In the genomic region with DNA sequence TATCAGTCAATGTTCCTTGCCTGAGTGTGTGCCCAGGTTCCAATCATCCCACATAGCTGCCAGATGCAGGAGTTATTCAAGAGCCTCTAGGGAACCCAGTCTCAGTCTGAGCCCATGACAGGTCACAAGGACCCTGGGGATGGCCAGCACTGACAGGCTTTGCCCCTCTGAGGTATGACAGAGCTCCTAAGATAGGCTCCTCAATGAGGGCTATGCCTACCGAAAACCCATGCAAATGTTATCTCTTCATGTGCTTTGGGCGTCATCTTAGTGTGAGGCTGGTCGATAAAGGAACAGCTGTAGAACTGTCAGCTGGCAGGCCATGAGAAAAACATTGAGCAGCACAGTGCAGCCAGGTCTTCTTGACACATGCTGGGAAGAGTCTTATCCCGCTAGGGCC, we compare ENCODE assay signal across 14 mouse cellular contexts. TPM values are rescaled to one million over a fixed set of nuclear protein-coding genes. Genes with fewer than 3 reads are reported as not detected.
DNase-seq lines count a peak whose midpoint lies in the region; ATAC-seq and TF ChIP-seq lines count a peak whose summit lies in the region.
"Had no signal": no experiment of that assay in that cellular context is flagged by ENCODE, and none has a peak within 500 bp of the region (broad histone marks: within the 10 kb centered on the region; RNA-seq: fewer than 3 reads in every experiment).

No protein-coding gene starts in this region.

- TF ChIP-seq POLR2A in olfactory bulb, adult 2 months (IDR thresholded peaks at IDR 0.05; ENCODE audit: insufficient read depth, low read depth, low read length), result no peak

- WGBS in embryonic facial prominence, embryonic 15.5 days, result 69% methylated on average over 4 of the region's 4 CpGs
- WGBS in embryonic facial prominence, embryonic 10.5 days, result 76% methylated on average over 4 of the region's 4 CpGs
- WGBS in intestine, embryonic 16.5 days, result 70% methylated on average over 4 of the region's 4 CpGs
- 62% methylated on average over 4 of the region's 4 CpGs for whole genome bisulfite sequencing in olfactory bulb, adult 2 months

- intact Hi-C loops in left cerebral cortex, adult 2 months (cut with DNase I), result loop anchor here (10.0 kb wide), 1 partner anchor 199 kb away; the partner anchor contains the start of gene Narf

- ATAC-seq in embryonic facial prominence, embryonic 15.5 days (ENCODE audit: insufficient number of reproducible peaks, low FRiP score, low TSS enrichment, low read depth), result 0 out of 2 replicates have a peak, but pooled peaks have one; percentile 22
- peak; percentile 56; the same call in 1 of the 2 replicates for ATAC-seq in intestine, embryonic 16.5 days
- ATAC-seq: inflammation-experienced regulatory T-cells, adult 6 months had no signal

- H3K4me3 ChIP-seq in embryonic facial prominence, embryonic 15.5 days (replicated peaks), result no peak overlapping the region
- no peak overlapping the region for H3K4me3 ChIP-seq in embryonic facial prominence, embryonic 10.5 days
- no peak overlapping the region for H3K4me3 ChIP-seq in left cerebral cortex, adult 2 months
- H3K4me3 ChIP-seq in intestine, embryonic 16.5 days (ENCODE audit: low read length), result no peak overlapping the region
- no peak overlapping the region for H3K4me3 ChIP-seq in olfactory bulb, adult 2 months (ENCODE audit: insufficient read depth, low read depth, low read length)

- H3K36me3 ChIP-seq in embryonic facial prominence, embryonic 15.5 days, result peaks cover 20% of the 10 kb centered on the region
- H3K36me3 ChIP-seq in embryonic facial prominence, embryonic 10.5 days (replicated peaks), result peaks cover 19% of the 10 kb centered on the region
- no peaks in the 10 kb centered on the region for H3K36me3 ChIP-seq in intestine, embryonic 16.5 days (ENCODE audit: control insufficient read depth, insufficient read depth, low read length)

- no peaks in the 10 kb centered on the region for H3K9me3 ChIP-seq in embryonic facial prominence, embryonic 15.5 days (replicated peaks)
- H3K9me3 ChIP-seq in embryonic facial prominence, embryonic 10.5 days, result no peaks in the 10 kb centered on the region
- H3K9me3 ChIP-seq in intestine, embryonic 16.5 days (ENCODE audit: control insufficient read depth, low read length), result no peaks in the 10 kb centered on the region

- no peak overlapping the region for H3K9ac ChIP-seq in embryonic facial prominence, embryonic 15.5 days
- H3K9ac ChIP-seq in intestine, embryonic 16.5 days (ENCODE audit: low read depth, low read length), result no peak overlapping the region

- H3K27me3 ChIP-seq in embryonic facial prominence, embryonic 15.5 days, result no peaks in the 10 kb centered on the region
- H3K27me3 ChIP-seq in embryonic facial prominence, embryonic 10.5 days (replicated peaks; ENCODE audit: low read depth, poor library complexity, severe bottlenecking), result peaks cover 17% of the 10 kb centered on the region
- H3K27me3 ChIP-seq in intestine, embryonic 16.5 days (replicated peaks; ENCODE audit: control insufficient read depth, insufficient read depth, low read length), result no peaks in the 10 kb centered on the region

- TF ChIP-seq CTCF in left cerebral cortex, adult 2 months (IDR thresholded peaks at IDR 0.05), result no peak
- TF ChIP-seq CTCF in olfactory bulb, adult 2 months (IDR thresholded peaks at IDR 0.05; ENCODE audit: insufficient read depth, low read depth, low read length), result no peak

- no peak overlapping the region for H3K4me2 ChIP-seq in embryonic facial prominence, embryonic 15.5 days (replicated peaks)
- H3K4me2 ChIP-seq in intestine, embryonic 16.5 days (ENCODE audit: low read depth, low read length), result no peak overlapping the region

- peaks cover 13% of the 10 kb centered on the region for H3K4me1 ChIP-seq in embryonic facial prominence, embryonic 15.5 days
- H3K4me1 ChIP-seq in embryonic facial prominence, embryonic 10.5 days, result peaks cover 13% of the 10 kb centered on the region
- peaks cover 12% of the 10 kb centered on the region for H3K4me1 ChIP-seq in intestine, embryonic 16.5 days (ENCODE audit: control insufficient read depth, insufficient read depth, low read length)
- peaks cover 20% of the 10 kb centered on the region for H3K4me1 ChIP-seq in olfactory bulb, adult 2 months (ENCODE audit: control insufficient read depth, insufficient read depth, low read length)

- DNase-seq in embryonic facial prominence, embryonic 10.5 days (ENCODE audit: low spot score), result no peak
- no peak for DNase-seq in left cerebral cortex, adult 2 months (ENCODE audit: extremely low spot score in 1 of 2, low spot score in 2 of 2)
- no peak for DNase-seq in left cerebral cortex, adult 18-20 months (ENCODE audit: low spot score in 2 of 2)
- DNase-seq in right cerebral cortex, postnatal 14 days, result no peak
- DNase-seq in lung, postnatal 25 days (ENCODE audit: low spot score), result no peak
- DNase-seq: adrenal gland, postnatal 25 days; cerebellum, adult 18-20 months; right cerebral cortex, postnatal 4 days; thymus, postnatal 14 days had no signal

- H3K27ac ChIP-seq in embryonic facial prominence, embryonic 15.5 days (replicated peaks), result no peak overlapping the region
- H3K27ac ChIP-seq in embryonic facial prominence, embryonic 10.5 days (replicated peaks), result no peak overlapping the region
- H3K27ac ChIP-seq in left cerebral cortex, adult 2 months, result peak overlapping the region; percentile 86
- no peak overlapping the region for H3K27ac ChIP-seq in intestine, embryonic 16.5 days (ENCODE audit: low read length)
- peak overlapping the region; percentile 84 for H3K27ac ChIP-seq in olfactory bulb, adult 2 months (ENCODE audit: insufficient read depth, low read depth, low read length)

RNA-seq across cellular contexts. Expression of gene Fn3k, which starts 1.3 kb away (rescaled TPM):
- polyA plus RNA-seq in embryonic facial prominence, embryonic 15.5 days (2015; fragmentation: Nextera tagmentation; extraction: Ambion mirVana), result 1.7 and 2.1 TPM in 2 replicates
- polyA plus RNA-seq in embryonic facial prominence, embryonic 10.5 days (2016; fragmentation: Nextera tagmentation; extraction: Ambion mirVana), result 0.30 and 0.50 TPM in 2 replicates
- total RNA-seq in left cerebral cortex, adult 2 months (2021), result 10 to 100 TPM; 56.4 to 57.1 TPM
- total RNA-seq in left cerebral cortex, adult 18-20 months (2021), result 10 to 100 TPM; 58.5 to 60.4 TPM
- polyA plus RNA-seq in intestine, embryonic 16.5 days (2015; fragmentation: Nextera tagmentation; extraction: Ambion mirVana), result 1.6 and 1.8 TPM in 2 replicates
- not detected in 2 replicates for polyA plus RNA-seq in olfactory bulb, adult 2 months (2012; ENCODE audit: insufficient read depth, insufficient read length, low replicate concordance, missing spikeins)
- total RNA-seq: neutrophil, adult 5-6 weeks had no signal

RNA-seq across cellular contexts. Expression of gene Fn3krp, which starts 12.2 kb away (rescaled TPM):
- polyA plus RNA-seq in embryonic facial prominence, embryonic 15.5 days (2015; fragmentation: Nextera tagmentation; extraction: Ambion mirVana), result 9.3 and 9.8 TPM in 2 replicates
- 6.3 and 7.8 TPM in 2 replicates for polyA plus RNA-seq in embryonic facial prominence, embryonic 10.5 days (2016; fragmentation: Nextera tagmentation; extraction: Ambion mirVana)
- 10 to 100 TPM; 46.2 to 49.0 TPM for total RNA-seq in left cerebral cortex, adult 2 months (2021)
- total RNA-seq in left cerebral cortex, adult 18-20 months (2021), result 10 to 100 TPM; 49.2 to 53.6 TPM
- polyA plus RNA-seq in intestine, embryonic 16.5 days (2015; fragmentation: Nextera tagmentation; extraction: Ambion mirVana), result 3.8 and 5.3 TPM in 2 replicates
- polyA plus RNA-seq in olfactory bulb, adult 2 months (2012; ENCODE audit: insufficient read depth, insufficient read length, low replicate concordance, missing spikeins), result not detected in 2 replicates

RNA-seq across cellular contexts. Expression of gene Tbcd, which starts 18.4 kb away (rescaled TPM):
- 42.9 and 46.7 TPM in 2 replicates for polyA plus RNA-seq in embryonic facial prominence, embryonic 15.5 days (2015; fragmentation: Nextera tagmentation; extraction: Ambion mirVana)
- polyA plus RNA-seq in embryonic facial prominence, embryonic 10.5 days (2016; fragmentation: Nextera tagmentation; extraction: Ambion mirVana), result 55.0 and 57.7 TPM in 2 replicates
- 10 to 100 TPM; 34.7 to 37.1 TPM for total RNA-seq in left cerebral cortex, adult 2 months (2021)
- 10 to 100 TPM; 36.4 to 36.6 TPM for total RNA-seq in left cerebral cortex, adult 18-20 months (2021)
- 35.3 and 36.7 TPM in 2 replicates for polyA plus RNA-seq in intestine, embryonic 16.5 days (2015; fragmentation: Nextera tagmentation; extraction: Ambion mirVana)
- not detected in 2 replicates for polyA plus RNA-seq in olfactory bulb, adult 2 months (2012; ENCODE audit: insufficient read depth, insufficient read length, low replicate concordance, missing spikeins)

RNA-seq across cellular contexts. Expression of gene Rab40b, which starts 45.3 kb away (rescaled TPM):
- polyA plus RNA-seq in embryonic facial prominence, embryonic 15.5 days (2015; fragmentation: Nextera tagmentation; extraction: Ambion mirVana), result 25.9 and 29.3 TPM in 2 replicates
- polyA plus RNA-seq in embryonic facial prominence, embryonic 10.5 days (2016; fragmentation: Nextera tagmentation; extraction: Ambion mirVana), result 1.2 and 1.3 TPM in 2 replicates
- total RNA-seq in left cerebral cortex, adult 2 months (2021), result 10 to 100 TPM; 43.5 to 53.4 TPM
- total RNA-seq in left cerebral cortex, adult 18-20 months (2021), result 10 to 100 TPM; 42.4 to 51.4 TPM
- polyA plus RNA-seq in intestine, embryonic 16.5 days (2015; fragmentation: Nextera tagmentation; extraction: Ambion mirVana), result 5.0 and 5.1 TPM in 2 replicates
- not detected in 2 replicates for polyA plus RNA-seq in olfactory bulb, adult 2 months (2012; ENCODE audit: insufficient read depth, insufficient read length, low replicate concordance, missing spikeins)
- total RNA-seq: neutrophil, adult 5-6 weeks had no signal

Comparison
In these comparisons a context has a peak if more than half of its experiments do, and no peak if none do; other contexts are left out.
1. H3K27ac ChIP-seq: peak in left cerebral cortex, adult 2 months (single experiment) and olfactory bulb, adult 2 months (single experiment); none in embryonic facial prominence, embryonic 15.5 days (single experiment), embryonic facial prominence, embryonic 10.5 days (single experiment) and intestine, embryonic 16.5 days (single experiment).